Mouse (Mus musculus) frontal cortex, adult (tissue): ENCODE measurements around the gene Hlx.

Source experiments
- ATAC-seq: cut with Nextera tagmentation; 2 replicates; pipeline ENCODE4 v1.9.2; 2017; ENCODE audit warnings: mild to moderate bottlenecking, moderate library complexity, mixed read lengths; ENCODE audit not compliant: low TSS enrichment

Gene Hlx

GRCm38 (mm10) chr1:184716117-184716516, 16.3 kb downstream of the Hlx start:
- no peak for ATAC-seq

GRCm38 (mm10) chr1:184715693-184716092, 16.7 kb downstream of the Hlx start:
- ATAC-seq: no peak

- no peak for ATAC-seq
Observed at GRCm38 (mm10) chr1:184714515-184714914, 17.9 kb downstream of the Hlx start.

GRCm38 (mm10) chr1:184713716-184714115, 18.7 kb downstream of the Hlx start:
- no peak for ATAC-seq

GRCm38 (mm10) chr1:184707532-184708248, 24.7 kb downstream of the Hlx start:
- ATAC-seq: no peak

- ATAC-seq: no peak
Observed at GRCm38 (mm10) chr1:184704901-184705300, 27.5 kb downstream of the Hlx start.

GRCm38 (mm10) chr1:184699295-184699694, 33.1 kb downstream of the Hlx start:
- no peak for ATAC-seq

GRCm38 (mm10) chr1:184695451-184695850, 37.0 kb downstream of the Hlx start:
- ATAC-seq: peak; percentile 73

- no peak for ATAC-seq
Observed at GRCm38 (mm10) chr1:184692204-184692904, 40.1 kb downstream of the Hlx start.

GRCm38 (mm10) chr1:184691240-184691639, 41.2 kb downstream of the Hlx start:
- ATAC-seq: no peak

- ATAC-seq: no peak
Observed at GRCm38 (mm10) chr1:184688026-184688425, 44.4 kb downstream of the Hlx start.

GRCm38 (mm10) chr1:184687512-184687911, 44.9 kb downstream of the Hlx start:
- ATAC-seq: no peak

GRCm38 (mm10) chr1:184683541-184683940, 48.9 kb downstream of the Hlx start:
- no peak for ATAC-seq

- ATAC-seq: no peak
Observed at GRCm38 (mm10) chr1:184679416-184679965, 52.9 kb downstream of the Hlx start.

- ATAC-seq: no peak
Observed at GRCm38 (mm10) chr1:184677641-184678040, 54.8 kb downstream of the Hlx start.
